Mouse (Mus musculus): ENCODE data around the gene Dcxr. TPM values are rescaled to one million over a fixed set of nuclear protein-coding genes. Genes with fewer than 3 reads are reported as not detected.

Gene Dcxr
- not detected for polyA plus RNA-seq (2014; fragmentation: Illumina TruSeq; extraction: RNeasy Lipid Tissue Mini Kit (QIAGEN cat#74804); ENCODE audit: low read depth, low replicate concordance)

GRCm38 (mm10) chr11:120727169-120727527 lies at the start of gene Dcxr:
Gene Dcxr, minus strand, starts transcription at chr11:120727281.

GRCm38 (mm10) chr11:120762672-120763041 lies 35.6 kb upstream of the Dcxr start, which contains the start of gene Hmga1b:
Gene Hmga1b, plus strand, starts transcription at chr11:120762794.

DNA sequence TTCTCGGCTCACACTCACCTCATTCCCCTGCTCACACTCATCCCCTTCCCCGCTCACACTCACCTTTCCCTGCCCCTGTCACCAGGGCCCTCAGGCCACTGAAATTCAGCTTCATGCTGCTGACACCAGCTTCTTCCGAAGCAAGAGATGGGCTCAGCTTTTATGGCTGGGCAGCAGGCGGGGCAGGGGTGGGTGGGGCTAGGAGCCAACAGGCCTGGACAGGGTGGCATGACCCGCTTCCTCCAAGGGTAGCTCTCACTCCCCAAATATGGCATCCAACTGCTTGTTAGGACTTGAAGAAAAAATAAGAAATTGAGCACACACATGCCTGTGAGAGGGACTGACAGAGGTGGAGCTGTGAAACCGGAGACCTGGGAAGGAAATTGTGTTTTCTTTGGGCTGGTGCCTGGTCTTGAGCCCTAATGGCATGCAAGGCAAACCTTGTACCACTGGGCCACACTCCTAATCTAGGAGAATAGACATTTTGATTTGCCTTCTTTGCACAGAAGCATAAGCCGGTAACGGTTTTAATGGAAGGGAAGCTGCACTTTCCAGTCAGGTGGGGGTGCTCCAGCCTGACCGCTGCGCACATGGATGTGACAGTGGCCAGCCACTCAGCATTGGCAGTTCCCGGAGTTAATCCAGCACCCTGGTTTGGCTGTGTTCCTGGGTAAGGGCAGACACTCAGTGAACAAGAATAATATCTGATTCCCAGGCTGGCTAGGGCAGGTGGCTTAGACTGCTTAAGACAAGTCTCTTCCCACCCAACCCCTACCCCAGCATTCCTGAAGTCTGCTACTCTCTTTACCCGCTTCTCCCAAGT lies 5.0 kb upstream of the Dcxr start, which contains the start of gene Cbr2:
TSS of gene Cbr2 (minus strand) at position 257 of the 823 bp plus-strand sequence.

DNA sequence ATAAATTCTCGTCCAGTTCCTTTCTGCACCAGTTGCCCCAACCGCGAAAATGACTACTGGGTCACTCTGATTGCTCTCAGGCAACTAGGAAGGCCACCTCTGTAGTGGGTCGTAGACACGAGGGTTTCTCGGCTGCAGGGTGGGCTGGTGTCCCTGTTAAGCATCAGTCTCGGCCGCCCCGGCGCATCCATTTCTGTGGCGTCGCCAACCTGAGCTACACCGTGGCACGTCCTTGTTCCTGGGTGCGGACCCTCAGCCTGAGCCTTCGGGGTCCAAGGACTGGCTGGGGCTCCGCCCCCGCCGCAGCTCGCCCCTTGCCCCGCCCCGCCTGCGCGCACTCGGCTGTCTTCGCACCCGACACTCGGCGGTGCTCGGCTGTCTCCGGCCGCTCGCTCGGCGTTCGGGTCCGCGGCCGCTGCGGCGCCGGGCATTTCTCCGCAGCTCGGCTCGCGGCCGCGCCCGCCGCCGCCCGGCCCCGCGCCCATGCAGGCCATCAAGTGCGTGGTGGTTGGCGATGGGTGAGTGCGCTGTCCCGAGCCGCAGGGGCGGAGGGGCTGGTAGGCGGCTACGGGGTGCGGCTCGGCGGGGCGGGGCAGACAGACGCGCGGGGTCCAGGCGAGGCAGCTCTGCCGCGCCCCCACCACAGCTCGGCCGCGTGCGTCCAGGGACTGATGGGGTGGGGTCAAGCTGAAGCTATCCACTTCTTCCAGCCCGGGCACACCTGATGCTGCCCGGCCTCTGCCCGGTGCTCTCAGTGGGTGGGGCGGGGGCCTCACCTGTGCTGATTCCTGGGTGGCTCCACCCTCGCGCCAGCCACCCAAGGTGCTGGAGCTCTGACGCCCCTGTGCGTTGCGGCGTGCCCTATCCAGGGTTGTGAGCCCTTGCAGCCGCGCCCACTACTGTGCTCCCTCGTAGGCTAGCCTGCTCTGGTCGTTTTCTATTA lies 5.7 kb downstream of the Dcxr start, which contains the start of gene Rac3:
TSS of gene Rac3 (plus strand) at position 347 of the 943 bp plus-strand sequence.

DNA sequence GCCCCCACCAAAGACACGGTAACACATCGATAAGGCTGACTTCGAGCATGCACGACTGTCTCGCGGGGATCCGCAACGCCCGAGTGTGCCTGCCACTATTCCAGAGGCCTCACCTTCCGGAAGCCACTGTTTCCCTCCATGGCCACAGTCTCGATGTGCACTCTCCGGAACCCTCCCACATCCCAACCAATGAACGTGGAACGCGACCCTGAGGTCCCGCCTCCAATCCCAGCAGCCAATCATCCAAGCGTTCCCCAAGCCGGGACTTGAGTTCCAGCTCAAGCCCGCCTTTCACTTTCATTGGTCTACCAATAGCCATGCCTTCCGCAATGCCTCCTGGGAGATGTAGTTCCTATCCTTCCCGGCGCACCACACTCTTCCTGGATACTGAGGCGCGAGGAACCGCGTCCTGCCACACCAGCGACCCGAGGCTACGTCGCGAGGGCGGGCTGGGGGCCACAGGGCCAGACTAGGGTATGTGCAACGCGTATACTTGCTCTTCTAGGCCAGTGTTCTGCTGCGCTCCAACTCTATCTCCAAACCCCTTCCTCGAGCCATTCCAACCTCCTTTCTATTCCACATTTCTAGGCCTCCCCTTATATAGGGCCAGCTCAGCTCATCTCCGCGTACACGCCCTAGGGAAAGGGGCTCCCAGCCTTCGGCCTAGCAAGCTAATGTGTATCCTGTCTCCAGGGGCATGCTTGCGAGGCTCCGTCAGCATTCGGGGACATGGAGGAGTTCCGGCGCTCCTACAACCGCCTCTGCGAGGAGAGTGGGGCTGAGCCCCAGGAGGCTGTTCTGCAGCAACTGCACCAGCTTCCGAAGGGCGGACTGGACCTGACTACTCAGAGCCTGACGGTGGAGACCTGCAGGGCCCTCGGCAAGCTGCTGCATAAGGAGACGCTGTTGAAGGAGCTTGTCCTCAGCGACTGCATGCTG lies 13.2 kb downstream of the Dcxr start, which contains the start of the genes Cenpx and Lrrc45:
TSS of gene Cenpx (minus strand) at position 159 of the 939 bp plus-strand sequence.
TSS of gene Lrrc45 (plus strand) at position 346 of the 939 bp plus-strand sequence.

Other genes starting within 250 kb of the Dcxr start
- 2.4 TPM for gene Mrpl12, start 242.7 kb downstream of the Dcxr start, polyA plus RNA-seq (2014; fragmentation: Illumina TruSeq; extraction: RNeasy Lipid Tissue Mini Kit (QIAGEN cat#74804); ENCODE audit: low read depth, low replicate concordance)
- gene Slc25a10, start 235.4 kb downstream of the Dcxr start, polyA plus RNA-seq (2014; fragmentation: Illumina TruSeq; extraction: RNeasy Lipid Tissue Mini Kit (QIAGEN cat#74804); ENCODE audit: low read depth, low replicate concordance) = 2.2 TPM
- not detected for gene Gcgr, start 196.6 kb downstream of the Dcxr start, polyA plus RNA-seq (2014; fragmentation: Illumina TruSeq; extraction: RNeasy Lipid Tissue Mini Kit (QIAGEN cat#74804); ENCODE audit: low read depth, low replicate concordance)
- gene Mcrip1, start 177.6 kb downstream of the Dcxr start, polyA plus RNA-seq (2014; fragmentation: Illumina TruSeq; extraction: RNeasy Lipid Tissue Mini Kit (QIAGEN cat#74804); ENCODE audit: low read depth, low replicate concordance) = 1.0 TPM
- gene Ppp1r27, start 176.1 kb downstream of the Dcxr start, polyA plus RNA-seq (2014; fragmentation: Illumina TruSeq; extraction: RNeasy Lipid Tissue Mini Kit (QIAGEN cat#74804); ENCODE audit: low read depth, low replicate concordance) = not detected
- 183 TPM for gene P4hb, start 154.0 kb downstream of the Dcxr start, polyA plus RNA-seq (2014; fragmentation: Illumina TruSeq; extraction: RNeasy Lipid Tissue Mini Kit (QIAGEN cat#74804); ENCODE audit: low read depth, low replicate concordance)
- 32.9 TPM for gene Arhgdia, start 145.7 kb downstream of the Dcxr start, polyA plus RNA-seq (2014; fragmentation: Illumina TruSeq; extraction: RNeasy Lipid Tissue Mini Kit (QIAGEN cat#74804); ENCODE audit: low read depth, low replicate concordance)
- 20.8 TPM for gene Alyref, start 128.9 kb downstream of the Dcxr start, polyA plus RNA-seq (2014; fragmentation: Illumina TruSeq; extraction: RNeasy Lipid Tissue Mini Kit (QIAGEN cat#74804); ENCODE audit: low read depth, low replicate concordance)
- gene Anapc11, start 128.9 kb downstream of the Dcxr start, polyA plus RNA-seq (2014; fragmentation: Illumina TruSeq; extraction: RNeasy Lipid Tissue Mini Kit (QIAGEN cat#74804); ENCODE audit: low read depth, low replicate concordance) = 10.3 TPM
- not detected for gene Npb, start 118.8 kb downstream of the Dcxr start, polyA plus RNA-seq (2014; fragmentation: Illumina TruSeq; extraction: RNeasy Lipid Tissue Mini Kit (QIAGEN cat#74804); ENCODE audit: low read depth, low replicate concordance)
- gene Pcyt2, start 109.3 kb downstream of the Dcxr start, polyA plus RNA-seq (2014; fragmentation: Illumina TruSeq; extraction: RNeasy Lipid Tissue Mini Kit (QIAGEN cat#74804); ENCODE audit: low read depth, low replicate concordance) = 14.4 TPM
- gene Sirt7, start 102.0 kb downstream of the Dcxr start, polyA plus RNA-seq (2014; fragmentation: Illumina TruSeq; extraction: RNeasy Lipid Tissue Mini Kit (QIAGEN cat#74804); ENCODE audit: low read depth, low replicate concordance) = 7.9 TPM
- 17.5 TPM for gene Mafg, start 93.7 kb downstream of the Dcxr start, polyA plus RNA-seq (2014; fragmentation: Illumina TruSeq; extraction: RNeasy Lipid Tissue Mini Kit (QIAGEN cat#74804); ENCODE audit: low read depth, low replicate concordance)
- gene Pycr1, start 83.5 kb downstream of the Dcxr start, polyA plus RNA-seq (2014; fragmentation: Illumina TruSeq; extraction: RNeasy Lipid Tissue Mini Kit (QIAGEN cat#74804); ENCODE audit: low read depth, low replicate concordance) = 0.52 TPM
- gene Myadml2, start 79.1 kb downstream of the Dcxr start, polyA plus RNA-seq (2014; fragmentation: Illumina TruSeq; extraction: RNeasy Lipid Tissue Mini Kit (QIAGEN cat#74804); ENCODE audit: low read depth, low replicate concordance) = not detected
- gene Notum, start 66.1 kb downstream of the Dcxr start, polyA plus RNA-seq (2014; fragmentation: Illumina TruSeq; extraction: RNeasy Lipid Tissue Mini Kit (QIAGEN cat#74804); ENCODE audit: low read depth, low replicate concordance) = not detected
- gene Aspscr1, start 54.3 kb downstream of the Dcxr start, polyA plus RNA-seq (2014; fragmentation: Illumina TruSeq; extraction: RNeasy Lipid Tissue Mini Kit (QIAGEN cat#74804); ENCODE audit: low read depth, low replicate concordance) = 2.4 TPM
- 1.7 TPM for gene Cenpx, start 13.5 kb downstream of the Dcxr start, polyA plus RNA-seq (2014; fragmentation: Illumina TruSeq; extraction: RNeasy Lipid Tissue Mini Kit (QIAGEN cat#74804); ENCODE audit: low read depth, low replicate concordance)
- gene Lrrc45, start 13.4 kb downstream of the Dcxr start, polyA plus RNA-seq (2014; fragmentation: Illumina TruSeq; extraction: RNeasy Lipid Tissue Mini Kit (QIAGEN cat#74804); ENCODE audit: low read depth, low replicate concordance) = 0.47 TPM
- not detected for gene Rac3, start 5.8 kb downstream of the Dcxr start, polyA plus RNA-seq (2014; fragmentation: Illumina TruSeq; extraction: RNeasy Lipid Tissue Mini Kit (QIAGEN cat#74804); ENCODE audit: low read depth, low replicate concordance)
- gene Cbr2, start 4.8 kb upstream of the Dcxr start, polyA plus RNA-seq (2014; fragmentation: Illumina TruSeq; extraction: RNeasy Lipid Tissue Mini Kit (QIAGEN cat#74804); ENCODE audit: low read depth, low replicate concordance) = 1.2 TPM
- not detected for gene Hmga1b, start 35.5 kb upstream of the Dcxr start, polyA plus RNA-seq (2014; fragmentation: Illumina TruSeq; extraction: RNeasy Lipid Tissue Mini Kit (QIAGEN cat#74804); ENCODE audit: low read depth, low replicate concordance)
- not detected for gene Rfng, start 56.9 kb upstream of the Dcxr start, polyA plus RNA-seq (2014; fragmentation: Illumina TruSeq; extraction: RNeasy Lipid Tissue Mini Kit (QIAGEN cat#74804); ENCODE audit: low read depth, low replicate concordance)
- gene Gps1, start 57.0 kb upstream of the Dcxr start, polyA plus RNA-seq (2014; fragmentation: Illumina TruSeq; extraction: RNeasy Lipid Tissue Mini Kit (QIAGEN cat#74804); ENCODE audit: low read depth, low replicate concordance) = 30.7 TPM
- 4.8 TPM for gene Dus1l, start 69.1 kb upstream of the Dcxr start, polyA plus RNA-seq (2014; fragmentation: Illumina TruSeq; extraction: RNeasy Lipid Tissue Mini Kit (QIAGEN cat#74804); ENCODE audit: low read depth, low replicate concordance)
- 10.8 TPM for gene Fasn, start 97.3 kb upstream of the Dcxr start, polyA plus RNA-seq (2014; fragmentation: Illumina TruSeq; extraction: RNeasy Lipid Tissue Mini Kit (QIAGEN cat#74804); ENCODE audit: low read depth, low replicate concordance)
- 1.2 TPM for gene Ccdc57, start 205.6 kb upstream of the Dcxr start, polyA plus RNA-seq (2014; fragmentation: Illumina TruSeq; extraction: RNeasy Lipid Tissue Mini Kit (QIAGEN cat#74804); ENCODE audit: low read depth, low replicate concordance)
- gene Slc16a3, start 221.2 kb upstream of the Dcxr start, polyA plus RNA-seq (2014; fragmentation: Illumina TruSeq; extraction: RNeasy Lipid Tissue Mini Kit (QIAGEN cat#74804); ENCODE audit: low read depth, low replicate concordance) = 0.12 TPM